23 mouse cellular contexts compared by ENCODE assay signal in genomic region chr3:121680187-121680586, GRCm38 (mm10). TPM values are rescaled to one million over a fixed set of nuclear protein-coding genes. Genes with fewer than 3 reads are reported as not detected.
DNase-seq lines count a peak whose midpoint lies in the region; ATAC-seq and TF ChIP-seq lines count a peak whose summit lies in the region.
"Had no signal": no experiment of that assay in that cellular context is flagged by ENCODE, and none has a peak within 500 bp of the region (broad histone marks: within the 10 kb centered on the region; RNA-seq: fewer than 3 reads in every experiment).

No protein-coding gene starts in this region.

- H3K4me1 ChIP-seq in lung, embryonic 15.5 days, result peaks cover 8% of the 10 kb centered on the region; the same call in 1 of the 2 replicates
- peaks cover 5% of the 10 kb centered on the region; the same call in 1 of the 2 replicates for H3K4me1 ChIP-seq in bone marrow, adult 2 months (ENCODE audit: control insufficient read depth, insufficient read depth, low read length)
- H3K4me1 ChIP-seq: hindbrain, embryonic 12.5 days had no signal

- no peak for ATAC-seq in lung, embryonic 15.5 days (ENCODE audit: borderline replicate concordance, extremely low read depth, low FRiP score, low TSS enrichment)
- peak; percentile 68 for ATAC-seq in granulocyte monocyte progenitor cell, adult 5-6 weeks (replicated peaks; ENCODE audit: poor library complexity, severe bottlenecking)
- ATAC-seq: forebrain, postnatal 0 days; hindbrain, embryonic 16.5 days had no signal

- TF ChIP-seq CTCF in bone marrow, adult 2 months (IDR thresholded peaks at IDR 0.05; ENCODE audit: control insufficient read depth, insufficient read depth, low read length), result no peak

- no peak for DNase-seq in lung, postnatal 10 days
- DNase-seq in testis, postnatal 10 days (ENCODE audit: low spot score), result no peak
- no peak for DNase-seq in layer of hippocampus, adult 9-10 months (ENCODE audit: low spot score)
- DNase-seq: adrenal gland, postnatal 10 days; B cell, adult 2 months; cerebellum, adult 11-12 months; cerebellum, adult 9-10 months; cerebellum, postnatal 25 days; forebrain, postnatal 0 days; gastrocnemius, adult 2 months; gastrocnemius, postnatal 25 days; heart, postnatal 4 days had no signal

- H3K4me2 ChIP-seq in lung, embryonic 15.5 days, result no peak overlapping the region
- H3K4me2 ChIP-seq: forebrain, embryonic 13.5 days; heart, embryonic 13.5 days; hindbrain, embryonic 12.5 days had no signal

- no peak overlapping the region for H3K4me3 ChIP-seq in lung, embryonic 15.5 days
- H3K4me3 ChIP-seq in bone marrow, adult 2 months (replicated peaks; ENCODE audit: control insufficient read depth, low read depth, low read length), result no peak overlapping the region
- H3K4me3 ChIP-seq: forebrain, embryonic 13.5 days; gastrocnemius, adult 2 months; heart, embryonic 13.5 days; hindbrain, embryonic 12.5 days had no signal

- 27% methylated on average over 3 of the region's 3 CpGs for WGBS in lung, embryonic 15.5 days
- WGBS in bone marrow, adult 2 months, result 32% methylated on average over 3 of the region's 3 CpGs

- no peak for TF ChIP-seq POLR2A in bone marrow, adult 2 months (IDR thresholded peaks at IDR 0.05; ENCODE audit: borderline replicate concordance, control insufficient read depth, low read depth, low read length)

- no peak overlapping the region for H3K9ac ChIP-seq in lung, embryonic 15.5 days
- H3K9ac ChIP-seq: forebrain, embryonic 13.5 days; forebrain, postnatal 0 days; heart, embryonic 13.5 days; hindbrain, embryonic 12.5 days had no signal

- H3K36me3 ChIP-seq in lung, embryonic 15.5 days, result no peaks in the 10 kb centered on the region
- H3K36me3 ChIP-seq: heart, embryonic 13.5 days; hindbrain, embryonic 12.5 days had no signal

- H3K9me3 ChIP-seq in lung, embryonic 15.5 days, result no peaks in the 10 kb centered on the region
- H3K9me3 ChIP-seq: forebrain, embryonic 13.5 days; heart, embryonic 13.5 days; hindbrain, embryonic 12.5 days had no signal

- H3K27ac ChIP-seq in lung, embryonic 15.5 days, result peak overlapping the region; percentile 74
- peak overlapping the region; percentile 14; the same call in 1 of the 2 replicates for H3K27ac ChIP-seq in bone marrow, adult 2 months (ENCODE audit: control insufficient read depth, insufficient read depth, low read depth, low read length, poor library complexity)
- H3K27ac ChIP-seq: forebrain, embryonic 13.5 days; gastrocnemius, adult 2 months; heart, embryonic 13.5 days; hindbrain, embryonic 12.5 days had no signal

- no peaks in the 10 kb centered on the region for H3K27me3 ChIP-seq in lung, embryonic 15.5 days
- H3K27me3 ChIP-seq: forebrain, embryonic 13.5 days; heart, embryonic 13.5 days; hindbrain, embryonic 12.5 days had no signal

RNA-seq across cellular contexts. Expression of gene 4930432M17Rik, which starts 9.6 kb away (rescaled TPM):
- polyA plus RNA-seq in lung, embryonic 15.5 days (2015; fragmentation: Nextera tagmentation; extraction: Ambion mirVana), result not detected in 2 replicates
- not detected in 2 replicates for polyA plus RNA-seq in bone marrow, adult 2 months (2011; ENCODE audit: insufficient read depth, insufficient read length, low replicate concordance, missing spikeins)
- total RNA-seq in granulocyte monocyte progenitor cell, adult 5-6 weeks (2014; fragmentation: Nextera tagmentation), result not detected in 2 replicates
- total RNA-seq in granulocyte monocyte progenitor cell, adult 5-6 weeks (2017), result not detected in 2 replicates
- total RNA-seq: adrenal gland, postnatal 10 days; adrenal gland, postnatal 4 days; forebrain, postnatal 0 days; gastrocnemius, adult 2 months; gastrocnemius, postnatal 25 days; heart, postnatal 4 days; MEL had no signal
- polyA plus RNA-seq: embryonic facial prominence, embryonic 14.5 days; forebrain, embryonic 13.5 days; forebrain, postnatal 0 days; heart, embryonic 13.5 days; heart, postnatal 0 days; hindbrain, embryonic 12.5 days; hindbrain, embryonic 16.5 days had no signal

RNA-seq across cellular contexts. Expression of gene F3, which starts 43.1 kb away (rescaled TPM):
- 21.7 and 26.4 TPM in 2 replicates for polyA plus RNA-seq in lung, embryonic 15.5 days (2015; fragmentation: Nextera tagmentation; extraction: Ambion mirVana)
- 3.6 TPM in 1 of 2 replicates, not detected in the other for polyA plus RNA-seq in bone marrow, adult 2 months (2011; ENCODE audit: insufficient read depth, insufficient read length, low replicate concordance, missing spikeins)
- total RNA-seq in granulocyte monocyte progenitor cell, adult 5-6 weeks (2014; fragmentation: Nextera tagmentation), result 1.1 and 7.2 TPM in 2 replicates
- total RNA-seq in granulocyte monocyte progenitor cell, adult 5-6 weeks (2017), result 0.26 and 2.3 TPM in 2 replicates
- total RNA-seq: MEL had no signal
